Mouse (Mus musculus): Measurements from ENCODE around the gene Arid1a.

GRCm38 (mm10) chr4:133729007-133729406 lies 27.6 kb downstream of the Arid1a start:
- TF ChIP-seq POLR2A (IDR thresholded peaks at IDR 0.05; ENCODE audit: extremely low read depth, insufficient read depth, low read length) (no peak), CTCF (IDR thresholded peaks at IDR 0.05; ENCODE audit: extremely low read depth, insufficient read depth, low read length) (no peak)

Data from cortical plate, adult 2 months (tissue).